Mouse (Mus musculus) cerebellum, adult (tissue): Measurements from ENCODE around the gene Olfr459.

Experiments
- ATAC-seq: cut with Nextera tagmentation; 2 replicates; pipeline ENCODE4 v1.9.2; 2017; ENCODE audit warnings: mild to moderate bottlenecking, moderate library complexity, mixed read lengths; ENCODE audit not compliant: insufficient number of reproducible peaks, low FRiP score, low TSS enrichment

Olfr459 gene

DNA sequence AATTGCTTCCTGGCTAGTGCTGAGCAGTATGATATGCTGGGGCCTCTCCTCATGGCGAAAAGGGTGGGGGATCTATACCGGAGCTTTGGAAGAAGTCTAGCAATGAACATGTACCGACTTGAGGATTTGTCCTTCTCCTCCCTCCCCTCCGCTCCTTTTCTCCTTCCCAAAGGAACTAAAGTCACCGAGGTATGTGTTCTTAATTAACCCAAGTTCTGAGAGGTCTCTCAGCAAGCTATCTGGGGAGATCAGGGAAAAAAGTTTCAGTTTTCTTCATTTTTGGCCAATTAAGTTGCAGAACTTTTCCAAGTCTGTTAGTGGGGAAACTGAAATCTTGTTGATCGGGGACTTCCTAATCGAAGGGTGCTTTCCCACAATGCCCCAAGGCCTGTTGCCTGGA is at the start of gene Olfr459:
Olfr459 (minus strand) TSS at position 101 of the 400 bp plus-strand sequence.
- no peak for ATAC-seq

DNA sequence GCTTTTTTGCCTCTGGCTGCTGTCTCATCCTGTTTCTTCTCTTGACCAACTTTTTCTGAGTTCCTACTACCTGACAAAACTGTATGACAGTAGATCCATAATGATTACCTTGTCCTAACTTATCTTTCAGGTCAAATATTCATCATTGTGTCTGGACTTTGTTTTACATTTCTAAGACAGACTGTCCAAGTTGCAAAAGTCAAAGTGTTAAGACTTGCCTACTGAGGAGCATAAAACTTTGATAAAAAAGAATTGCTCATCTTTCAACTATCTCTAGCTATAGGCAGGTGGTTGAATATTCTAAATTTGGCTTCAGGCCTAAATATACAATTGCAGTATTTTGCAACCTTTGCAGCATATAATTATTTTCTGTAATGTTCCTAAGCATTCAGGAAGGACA is 49.1 kb upstream of the Olfr459 start:
- no peak for ATAC-seq

DNA sequence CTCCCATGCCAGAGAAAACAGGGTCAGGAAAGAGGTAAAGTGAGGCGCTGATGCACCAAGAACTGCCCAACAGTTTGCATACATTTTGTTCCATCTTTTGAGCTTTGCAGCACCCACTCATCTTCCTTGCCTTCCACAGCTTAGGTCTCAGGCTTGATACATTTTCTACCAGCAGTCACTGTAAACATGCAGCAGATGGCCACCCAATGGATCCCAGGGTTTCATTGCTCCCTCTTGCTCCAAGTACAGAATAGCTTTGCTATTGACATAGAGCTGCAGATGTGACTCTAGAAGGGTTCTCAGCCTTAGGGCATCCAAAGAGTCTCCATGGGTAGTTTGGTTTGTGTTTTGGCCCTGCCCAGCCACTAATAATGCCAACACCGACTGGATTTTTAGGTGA is 11.7 kb upstream of the Olfr459 start:
- no peak for ATAC-seq

DNA sequence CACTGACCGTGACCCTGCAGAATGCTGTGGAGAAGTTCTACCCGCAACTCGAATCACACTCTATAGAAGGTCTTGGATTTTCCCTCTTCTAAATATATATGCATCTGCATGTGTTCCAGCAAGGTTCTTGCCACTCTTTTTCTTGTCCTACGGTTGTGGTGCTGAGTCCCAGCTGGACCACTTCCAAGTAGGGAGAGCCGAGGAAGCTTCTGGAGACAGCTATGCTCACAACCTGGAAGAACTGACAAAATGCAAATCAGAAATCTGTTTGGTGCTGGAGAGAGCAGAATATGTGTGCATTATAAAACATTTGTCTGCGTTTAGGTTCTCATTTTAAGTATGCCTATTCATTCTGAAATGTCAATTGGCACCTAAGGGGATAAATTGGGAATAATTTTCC is 744 bp upstream of the Olfr459 start:
- ATAC-seq: no peak

DNA sequence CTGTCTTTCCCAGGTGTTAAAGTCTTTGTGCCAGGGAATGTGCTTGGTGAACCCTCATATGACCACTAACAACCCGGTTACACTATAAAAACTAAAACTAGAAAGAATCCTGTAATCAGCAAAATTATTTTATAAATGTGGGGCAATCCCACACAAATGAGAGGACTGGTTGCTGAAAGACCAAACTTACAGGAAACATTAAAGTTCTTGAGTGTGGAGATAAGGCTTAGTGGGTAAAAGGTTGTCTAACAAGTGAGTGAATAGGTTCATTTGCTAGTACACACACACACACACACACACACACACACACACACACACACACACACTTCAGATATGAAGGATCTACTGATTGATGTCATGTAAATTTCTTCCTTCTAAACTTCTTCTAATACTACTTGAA is 5.1 kb downstream of the Olfr459 start:
- ATAC-seq: no peak

DNA sequence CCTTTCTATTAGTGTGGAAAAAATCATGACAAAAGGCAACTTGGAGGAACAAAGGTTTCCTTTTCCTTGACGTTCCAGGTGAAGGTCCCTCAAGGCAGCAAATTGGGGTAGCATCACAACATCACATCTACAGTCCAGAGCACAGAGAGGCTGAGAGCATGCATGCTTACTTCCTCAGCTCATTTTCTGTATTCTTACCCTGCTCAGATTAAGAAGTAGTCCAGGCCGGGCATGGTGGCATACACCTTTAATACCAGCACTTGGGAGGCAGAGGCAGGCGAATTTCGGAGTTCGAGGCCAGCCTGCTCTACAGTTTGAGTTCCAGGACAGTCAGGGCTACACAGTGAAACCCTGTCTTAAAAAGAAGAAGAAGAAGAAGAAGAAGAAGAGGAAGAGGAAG is 10.7 kb downstream of the Olfr459 start:
- no peak for ATAC-seq

DNA sequence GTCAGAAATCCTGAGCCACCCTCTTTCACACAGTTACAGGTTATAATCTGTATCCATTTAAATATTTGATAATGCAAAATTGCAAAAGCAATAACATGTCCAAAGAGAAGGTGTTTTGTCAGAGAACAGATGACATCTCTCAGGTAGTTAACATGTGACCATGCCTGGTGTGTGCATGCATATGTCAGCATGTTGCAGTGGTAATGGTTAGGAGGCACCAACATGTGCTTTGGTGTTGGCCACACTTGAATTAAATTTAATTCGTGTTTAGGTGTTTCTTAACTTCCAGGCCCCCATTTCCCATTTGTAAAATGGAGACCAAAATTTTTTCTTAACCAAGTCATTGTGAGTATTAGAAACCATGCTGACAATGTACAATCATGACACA is 12.6 kb downstream of the Olfr459 start:
- ATAC-seq: no peak

DNA sequence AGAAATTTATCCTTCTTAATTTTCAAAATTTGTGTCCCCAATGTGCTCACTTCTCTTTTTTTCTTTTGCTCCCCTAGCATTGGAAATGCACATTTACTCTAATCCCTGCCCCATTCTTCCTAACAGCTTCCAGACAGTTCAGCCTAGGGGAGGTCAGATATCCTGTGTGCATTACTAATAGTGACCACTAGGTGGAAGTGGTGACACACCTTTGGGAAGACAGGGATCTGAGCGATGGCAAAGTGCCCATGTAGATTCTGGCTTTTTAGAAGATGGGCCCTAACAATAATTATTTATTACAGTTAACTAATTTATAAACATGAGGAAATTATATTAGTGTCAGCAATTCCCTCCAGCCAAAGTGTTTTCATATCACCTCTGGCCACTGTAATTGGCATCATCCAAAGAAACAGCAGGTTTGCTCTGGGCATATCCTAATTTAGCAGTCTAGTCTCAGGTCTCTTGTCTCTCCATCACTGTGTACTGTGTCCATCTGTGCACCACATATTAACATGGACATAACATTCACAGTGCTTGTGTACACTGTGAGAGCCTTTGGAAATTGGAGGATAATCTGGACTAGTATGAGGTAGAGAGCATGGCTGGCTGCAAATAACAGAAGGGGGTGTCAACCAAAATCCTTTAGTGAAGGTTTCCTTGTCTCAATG is 13.1 kb downstream of the Olfr459 start:
- peak; percentile 68; the same call in 1 of the 2 replicates for ATAC-seq

DNA sequence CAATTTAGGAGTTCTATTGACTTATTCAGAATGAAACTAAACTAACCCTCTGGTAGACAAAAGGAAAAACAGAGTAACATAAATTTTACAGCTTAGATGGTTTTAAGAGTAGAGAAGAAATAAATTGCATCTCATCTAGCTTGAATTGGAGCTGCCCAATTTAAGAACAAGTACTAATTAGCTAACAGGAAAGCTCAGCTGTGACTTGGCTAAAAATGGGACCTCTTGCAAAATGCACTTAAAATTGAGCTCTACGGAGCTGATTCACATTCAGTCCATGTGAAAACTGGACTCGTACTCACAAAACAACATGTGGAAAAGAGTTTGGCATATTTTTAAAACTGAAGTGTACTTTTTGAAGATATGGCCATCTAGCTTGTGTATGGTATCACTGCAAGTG is 15.4 kb downstream of the Olfr459 start:
- ATAC-seq: no peak

DNA sequence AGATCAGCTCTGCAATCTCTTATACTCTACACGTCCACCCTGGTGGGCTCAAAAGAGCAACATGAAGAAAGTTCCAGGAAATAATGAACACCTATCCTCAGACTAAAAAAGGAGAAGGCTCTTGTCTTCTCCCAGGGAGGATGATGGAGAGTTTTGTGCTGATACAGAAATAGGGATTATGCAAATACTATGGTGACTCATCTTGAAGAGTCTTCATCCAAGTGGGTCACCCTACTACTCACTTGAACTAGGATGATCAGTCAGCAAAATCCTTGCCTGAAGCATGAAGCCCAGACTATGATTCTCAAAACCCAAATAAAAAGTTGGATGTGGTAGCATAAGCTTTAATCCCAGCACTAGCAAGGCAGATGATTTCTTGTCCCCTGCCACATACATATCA is 16.6 kb downstream of the Olfr459 start:
- no peak for ATAC-seq

DNA sequence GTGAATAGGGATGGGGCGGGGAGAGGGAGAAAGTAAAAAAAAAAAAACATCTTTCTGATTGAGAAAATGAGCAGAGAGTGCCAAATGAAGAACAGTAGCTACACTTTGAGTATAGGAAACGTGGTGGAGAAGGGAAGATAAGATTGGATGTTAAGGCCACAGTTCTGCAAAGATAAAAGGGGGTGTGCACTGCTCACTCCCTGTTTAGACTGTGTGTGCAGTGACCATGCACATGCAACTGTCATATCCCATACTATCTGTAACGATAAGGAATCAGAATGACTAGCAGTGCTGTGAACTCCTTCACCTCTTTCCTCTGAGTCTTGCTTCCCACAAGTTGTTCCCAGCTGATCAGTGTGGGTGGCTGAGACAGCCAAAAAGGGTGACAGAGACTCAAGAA is 17.8 kb downstream of the Olfr459 start:
- no peak for ATAC-seq

DNA sequence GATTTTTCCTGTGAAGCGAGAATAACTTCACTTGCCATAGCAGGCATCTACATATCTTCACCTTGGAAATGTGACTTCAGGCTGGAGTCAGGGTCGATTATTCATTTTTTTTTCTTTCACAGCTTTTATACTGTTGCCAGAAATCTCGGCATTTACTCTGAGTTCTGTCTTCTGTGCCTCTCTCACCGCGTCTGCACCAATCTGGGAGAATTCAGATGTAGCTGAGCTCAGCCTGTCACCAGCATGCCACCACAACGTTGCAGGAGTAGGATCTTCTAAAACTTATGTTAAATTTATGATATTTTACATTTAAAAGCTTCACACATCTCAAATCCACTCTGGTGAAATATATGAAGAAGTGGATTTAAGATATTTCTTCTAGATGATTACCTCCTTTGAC is 20.4 kb downstream of the Olfr459 start:
- ATAC-seq: no peak

DNA sequence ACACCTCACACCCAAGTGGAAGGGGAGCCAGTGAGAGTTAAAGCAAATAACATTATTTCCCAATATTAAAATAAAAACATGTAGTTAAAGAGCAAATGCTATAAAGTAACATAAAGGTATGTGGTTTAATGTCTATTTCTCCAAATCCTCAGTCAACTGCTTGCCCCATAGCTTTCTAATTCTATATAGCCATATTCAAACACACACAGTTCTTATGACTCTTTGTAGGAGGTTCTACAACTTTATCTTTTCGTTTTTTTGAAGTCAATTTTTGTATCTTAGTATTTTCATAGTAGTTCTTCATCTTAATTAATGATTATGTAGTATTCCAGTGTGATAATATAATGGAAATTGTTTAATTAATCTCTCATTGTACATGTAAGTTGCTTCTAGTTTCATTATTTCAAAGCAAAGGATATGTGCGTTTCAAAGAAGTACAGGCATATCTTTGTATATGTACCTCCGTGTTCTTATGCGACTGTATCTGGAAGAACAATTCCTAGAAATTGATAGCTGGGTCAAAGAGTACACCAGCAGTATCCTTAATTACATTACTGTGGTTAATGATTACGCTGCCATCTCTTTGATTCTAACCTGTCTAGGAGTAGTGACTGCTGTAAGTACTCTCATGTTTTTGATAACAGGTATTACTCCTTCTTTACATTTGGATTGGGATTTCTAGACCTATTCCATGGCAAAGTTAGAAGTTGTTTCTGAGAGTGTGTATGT is 30.1 kb downstream of the Olfr459 start:
- ATAC-seq: no peak

DNA sequence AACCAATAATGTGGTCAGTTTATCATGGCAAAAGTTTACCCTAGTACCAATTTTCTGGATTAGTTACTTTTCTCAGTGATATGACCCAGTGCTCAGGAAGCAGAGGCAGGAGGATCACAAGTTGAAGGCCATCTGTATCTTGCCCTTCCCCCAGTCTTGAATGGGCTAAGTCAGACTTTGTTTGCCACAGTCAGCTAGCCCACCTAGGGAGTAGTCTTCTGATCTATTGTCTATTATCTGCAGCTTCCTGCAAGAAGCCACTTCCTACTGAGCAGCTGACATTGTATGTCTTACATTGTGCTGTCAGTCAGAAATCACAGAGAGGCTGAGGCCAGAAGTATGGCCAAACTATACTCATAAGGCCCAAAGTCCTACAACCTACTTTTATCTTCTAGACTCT is 33.9 kb downstream of the Olfr459 start:
- no peak for ATAC-seq

DNA sequence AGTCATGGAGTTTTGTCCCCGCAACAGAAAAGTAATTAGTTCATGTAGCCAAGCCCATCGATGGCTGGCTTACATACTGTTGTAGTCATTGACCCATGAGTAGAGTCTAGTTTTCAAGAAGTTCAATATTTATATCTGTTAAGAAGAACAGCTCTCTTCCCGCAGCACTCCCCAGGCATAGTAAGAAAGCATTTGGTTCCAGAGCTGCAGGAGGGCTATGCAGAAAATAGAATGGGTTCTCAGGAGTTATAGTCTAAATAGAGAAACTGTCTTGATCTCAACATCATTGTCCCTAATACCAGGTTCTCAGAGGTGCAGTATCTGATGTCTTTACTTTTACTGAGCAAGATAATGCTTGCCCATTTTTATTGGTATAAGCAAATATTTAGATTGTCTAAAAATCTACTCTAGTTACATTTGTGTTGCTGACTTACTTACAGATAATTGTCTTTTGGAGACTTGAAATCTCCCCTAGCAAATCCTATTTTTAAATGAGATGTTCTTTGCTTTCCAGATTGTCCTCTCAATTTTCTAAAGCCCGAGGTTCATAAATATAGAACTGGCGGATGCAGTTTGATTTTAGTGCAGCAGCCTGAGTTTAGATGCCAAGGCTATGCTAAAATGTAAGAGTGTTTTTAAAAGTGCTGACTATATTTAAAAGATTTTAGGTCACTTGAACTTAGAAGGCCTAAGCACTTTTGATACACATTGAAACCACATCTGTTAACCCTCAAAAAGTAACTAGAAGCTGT is 40.1 kb downstream of the Olfr459 start:
- ATAC-seq: no peak

DNA sequence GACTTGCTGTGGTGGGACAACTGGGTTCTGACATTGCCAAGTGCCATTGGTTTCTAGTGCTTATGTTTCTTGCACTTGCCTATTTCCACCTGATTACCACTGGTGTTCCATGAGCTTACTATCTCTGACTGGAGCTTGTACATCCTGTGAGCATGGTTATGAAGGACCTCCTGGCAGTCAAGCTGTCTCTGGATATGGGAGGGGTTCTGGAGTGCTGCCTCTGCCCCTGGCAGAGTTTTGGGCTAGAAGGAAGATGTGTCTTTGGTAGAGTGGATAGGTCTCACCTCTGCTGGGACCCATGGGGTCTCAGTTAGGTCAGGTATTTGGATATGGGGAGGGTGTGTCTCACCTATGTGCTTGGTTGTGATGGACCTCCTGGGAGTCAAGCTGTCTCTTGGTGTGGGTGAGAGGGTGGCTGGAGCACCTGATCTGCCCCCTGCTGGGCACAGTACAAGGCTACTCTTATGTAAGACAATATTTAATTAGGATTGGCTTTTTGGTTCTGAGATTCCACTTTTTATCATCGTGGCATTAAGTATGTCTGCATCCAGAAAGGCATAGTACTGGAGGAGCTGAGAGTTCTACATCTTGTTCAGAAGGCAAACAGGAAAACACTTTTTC is 46.9 kb downstream of the Olfr459 start:
- ATAC-seq: no peak

DNA sequence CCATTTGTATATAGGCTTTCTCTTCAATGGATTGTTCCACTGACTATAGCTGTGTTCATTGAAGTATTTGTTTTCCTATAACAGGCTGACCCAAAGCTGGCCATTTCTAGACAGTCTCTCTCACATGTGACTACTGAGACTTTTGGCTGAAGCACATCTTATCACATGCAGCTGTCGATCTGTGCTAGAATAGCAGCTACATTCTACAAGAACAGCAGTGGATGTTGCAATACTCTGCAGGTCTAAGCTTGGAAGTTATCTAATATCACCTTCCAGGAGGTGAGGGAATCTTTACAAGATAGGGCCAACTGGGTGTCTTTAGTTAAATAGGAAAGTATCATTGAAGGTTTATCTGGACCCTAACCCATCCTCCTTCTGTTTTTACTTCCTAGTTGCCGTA is 53.5 kb downstream of the Olfr459 start:
- ATAC-seq: no peak
